Mouse (Mus musculus) left cerebral cortex, adult 8-10 months (tissue): ENCODE data around the gene Ei24. TPM values are rescaled to one million over a fixed set of nuclear protein-coding genes. Genes with fewer than 3 reads are reported as not detected.
A peak's percentile ranks its signal among the peaks of the same experiment; 100 is the strongest.

Experiments
- DNase-seq, 2 experiments: peaks; one replicate each; pipeline ENCODE4 v3.0.0; 2022; ENCODE audit warnings: low spot score in 2 of 2
- total RNA-seq, 4 experiments: library from RNA; stranded (reverse); gene quantifications; 2 replicates each; pipeline ENCODE4 v1.2.4; 2022

The Ei24 gene
- 100 to 1,000 TPM in 3 of 4 experiments, 10 to 100 TPM in 1; 92.1 to 109 (median 103) TPM for total RNA-seq

- DNase-seq, result peak; percentile 82 to 83
Observed at GRCm38 (mm10) chr9:36796781-36797555, at the start of gene Ei24. Ei24 (minus strand) TSS chr9:36797393.

- DNase-seq, result no peak
Observed at GRCm38 (mm10) chr9:36846346-36846745, 49.2 kb upstream of the Ei24 start.

GRCm38 (mm10) chr9:36833914-36834313 lies 36.7 kb upstream of the Ei24 start:
- DNase-seq, result no peak

- DNase-seq, result peak; percentile 52 to 61
Observed at GRCm38 (mm10) chr9:36833043-36833881, 36.1 kb upstream of the Ei24 start.

GRCm38 (mm10) chr9:36832529-36832928 lies 35.3 kb upstream of the Ei24 start:
- DNase-seq, result peak; percentile 79 to 92

GRCm38 (mm10) chr9:36831401-36831800 lies 34.2 kb upstream of the Ei24 start:
- DNase-seq, result no peak

GRCm38 (mm10) chr9:36826612-36827363 lies 29.6 kb upstream of the Ei24 start:
- no peak for DNase-seq

GRCm38 (mm10) chr9:36822024-36822423 lies 24.8 kb upstream of the Ei24 start:
- DNase-seq, result no peak

- peak; percentile 66 to 92 for DNase-seq
Observed at GRCm38 (mm10) chr9:36821644-36822000, 24.4 kb upstream of the Ei24 start, which contains the start of gene Fez1. Fez1 (plus strand) TSS chr9:36821864.

GRCm38 (mm10) chr9:36820969-36821643 lies 23.9 kb upstream of the Ei24 start:
- DNase-seq, result no peak

GRCm38 (mm10) chr9:36818905-36819304 lies 21.7 kb upstream of the Ei24 start:
- DNase-seq, result no peak

GRCm38 (mm10) chr9:36814486-36814885 lies 17.3 kb upstream of the Ei24 start:
- DNase-seq, result no peak

- DNase-seq, result no peak
Observed at GRCm38 (mm10) chr9:36808126-36808785, 11.1 kb upstream of the Ei24 start.

GRCm38 (mm10) chr9:36805256-36805975 lies 8.2 kb upstream of the Ei24 start:
- DNase-seq, result no peak

- DNase-seq, result no peak
Observed at GRCm38 (mm10) chr9:36803926-36804325, 6.7 kb upstream of the Ei24 start.

- no peak for DNase-seq
Observed at GRCm38 (mm10) chr9:36803386-36803785, 6.2 kb upstream of the Ei24 start.

GRCm38 (mm10) chr9:36802951-36803350 lies 5.8 kb upstream of the Ei24 start:
- DNase-seq, result no peak

- DNase-seq, result no peak
Observed at GRCm38 (mm10) chr9:36801961-36802360, 4.8 kb upstream of the Ei24 start.

- no peak for DNase-seq
Observed at GRCm38 (mm10) chr9:36796224-36796623, 969 bp downstream of the Ei24 start.

- DNase-seq, result no peak
Observed at GRCm38 (mm10) chr9:36795556-36795955, 1.6 kb downstream of the Ei24 start.
